Mouse (Mus musculus): Measurements from ENCODE around the gene Dnajc16.
A peak's percentile ranks its signal among the peaks of the same experiment; 100 is the strongest.
"Not testable (repeated sequence)": the region's sequence is repeated elsewhere in the genome, so short reads cannot be mapped to it uniquely, and the experiment has no call there.

Dnajc16 gene

DNA sequence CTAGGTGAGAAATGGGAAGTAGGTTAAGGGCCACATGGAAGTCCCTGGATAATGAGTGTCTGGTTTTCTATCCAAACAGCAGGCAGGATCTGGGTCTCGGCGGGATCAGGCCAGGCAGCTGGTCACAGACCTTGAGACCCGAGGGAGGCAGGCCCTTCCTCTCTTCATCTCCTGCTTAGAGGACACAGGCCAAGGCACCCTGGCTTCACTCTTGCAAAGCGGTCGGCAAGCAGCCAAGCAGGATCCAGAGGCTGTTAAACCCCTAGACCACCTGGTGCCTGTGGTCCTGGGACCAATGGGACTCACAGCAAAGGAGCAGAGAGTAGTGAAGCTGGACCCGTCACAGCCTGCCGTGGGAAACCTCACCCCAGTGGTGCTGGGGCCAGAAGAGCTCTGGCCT is 5.6 kb upstream of the Dnajc16 start:
- DNase-seq (ENCODE audit: low read depth): no peak

DNA sequence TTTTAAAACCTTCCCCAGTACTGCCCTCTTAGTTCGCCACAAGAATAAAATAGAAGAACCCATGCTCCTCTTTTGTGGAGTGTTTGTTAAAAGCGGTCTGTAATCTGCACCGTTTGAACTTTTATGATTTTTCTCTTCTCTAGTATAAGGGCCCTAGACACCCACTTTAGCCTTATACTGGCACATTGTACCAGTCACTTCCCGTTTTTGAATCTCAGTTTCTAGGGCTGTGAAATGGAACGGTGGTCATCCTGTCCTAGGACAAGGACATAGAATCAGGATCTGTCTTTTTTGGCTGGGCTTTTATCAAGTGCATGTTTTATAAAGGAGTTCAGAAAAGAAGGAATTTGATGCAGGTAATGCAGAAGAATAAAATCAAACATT is 3.4 kb upstream of the Dnajc16 start:
- DNase-seq (ENCODE audit: low read depth): no peak

DNA sequence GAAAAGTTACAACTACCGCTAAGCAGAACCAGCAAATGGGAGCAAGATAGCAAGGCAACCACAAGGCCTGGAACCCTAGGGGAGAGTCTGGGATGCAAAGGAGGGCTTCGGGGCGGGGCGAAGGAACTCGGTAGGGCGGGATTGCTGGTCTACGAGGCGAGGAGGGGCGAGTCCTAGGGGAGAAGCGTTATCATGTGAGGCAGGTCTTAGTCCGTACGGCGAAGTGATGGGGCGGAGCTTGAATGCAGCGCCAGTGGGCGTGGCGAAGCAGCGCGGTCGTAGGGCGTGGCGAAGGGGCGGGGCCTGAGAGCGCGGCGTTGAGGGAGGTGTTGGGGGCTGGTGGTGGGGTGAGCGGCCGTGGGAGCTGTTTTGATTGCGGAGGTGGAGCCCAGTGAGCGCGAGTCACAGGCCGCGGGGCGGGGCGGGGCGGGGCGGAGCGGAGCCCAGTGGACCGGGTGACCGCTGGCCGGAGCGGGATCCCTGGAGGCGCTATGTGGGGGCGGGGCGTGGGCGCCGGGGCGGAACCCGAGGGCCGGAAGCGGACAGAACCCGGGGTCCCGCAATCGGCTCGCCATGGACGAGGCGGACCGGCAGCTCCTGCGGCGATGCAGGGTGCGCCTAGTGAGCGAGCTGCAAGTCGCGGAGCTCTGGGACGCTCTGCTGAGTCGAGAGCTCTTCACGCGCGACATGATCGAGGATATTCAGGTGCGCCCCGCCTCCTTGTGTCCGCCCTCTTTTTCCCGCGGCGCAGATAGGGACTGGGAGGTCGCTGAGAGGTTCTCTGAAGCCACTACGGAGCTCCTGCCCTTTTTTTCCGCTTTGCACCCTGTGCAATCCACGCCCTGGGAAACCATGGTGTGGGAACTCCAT is 2.8 kb upstream of the Dnajc16 start, which contains the start of gene Casp9:
Gene Casp9 (plus strand): TSS at position 331 of the 870 bp plus-strand sequence.
- DNase-seq (ENCODE audit: low read depth): peak; percentile 98

DNA sequence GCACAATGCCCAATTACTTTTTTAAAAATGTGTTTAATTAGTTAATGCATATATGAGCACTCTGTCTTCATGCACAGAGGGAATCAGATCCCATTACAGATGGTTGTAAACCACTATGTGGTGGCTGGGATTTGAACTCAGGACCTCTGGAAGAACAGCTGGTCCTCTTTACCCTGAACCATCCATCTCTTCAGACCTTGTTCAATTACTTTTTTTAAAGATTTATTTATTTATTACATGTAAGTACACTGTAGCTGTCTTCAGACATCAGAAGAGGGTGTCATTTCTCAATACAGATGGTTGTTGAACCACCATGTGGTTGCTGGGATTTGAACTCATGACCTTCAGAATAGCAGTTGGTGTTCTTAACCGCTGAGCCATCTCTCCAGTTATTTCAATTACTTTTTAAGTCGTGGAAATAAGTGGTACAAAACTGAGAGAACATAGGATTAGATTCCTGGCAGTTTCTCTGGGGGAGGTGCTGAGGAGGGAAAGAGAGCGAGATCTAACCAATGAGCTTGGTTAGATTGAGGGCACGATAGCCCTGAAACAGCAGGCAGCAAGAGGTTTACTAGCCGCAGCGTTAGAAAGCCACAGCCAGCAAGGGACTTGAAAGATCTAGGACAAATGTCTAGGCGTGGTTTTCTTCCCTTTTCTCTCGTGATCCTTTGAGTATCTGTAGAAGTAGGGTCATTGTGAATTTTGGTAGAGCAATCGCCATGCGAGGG is 2.0 kb upstream of the Dnajc16 start:
- no peak for DNase-seq (ENCODE audit: low read depth)

DNA sequence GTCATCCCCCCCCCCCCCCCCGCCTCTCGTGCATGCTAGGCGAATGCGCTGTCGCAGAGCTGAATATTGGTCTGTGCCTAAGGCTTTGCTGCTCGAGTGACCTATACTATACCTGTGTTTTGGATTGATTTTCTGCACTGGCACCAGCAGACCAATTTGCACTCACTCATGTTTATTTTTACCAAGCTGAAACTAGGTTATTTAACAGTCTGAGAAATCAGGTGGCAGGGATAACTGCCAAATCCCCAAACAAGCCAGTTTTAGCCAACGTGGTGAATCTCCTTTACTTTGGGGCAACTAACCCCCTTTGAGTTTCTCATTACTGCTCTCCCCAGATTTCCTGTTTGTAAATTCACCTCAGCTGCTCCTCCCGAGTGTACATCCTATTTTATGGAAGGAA is 1.2 kb upstream of the Dnajc16 start:
- DNase-seq (ENCODE audit: low read depth): peak; percentile 18

DNA sequence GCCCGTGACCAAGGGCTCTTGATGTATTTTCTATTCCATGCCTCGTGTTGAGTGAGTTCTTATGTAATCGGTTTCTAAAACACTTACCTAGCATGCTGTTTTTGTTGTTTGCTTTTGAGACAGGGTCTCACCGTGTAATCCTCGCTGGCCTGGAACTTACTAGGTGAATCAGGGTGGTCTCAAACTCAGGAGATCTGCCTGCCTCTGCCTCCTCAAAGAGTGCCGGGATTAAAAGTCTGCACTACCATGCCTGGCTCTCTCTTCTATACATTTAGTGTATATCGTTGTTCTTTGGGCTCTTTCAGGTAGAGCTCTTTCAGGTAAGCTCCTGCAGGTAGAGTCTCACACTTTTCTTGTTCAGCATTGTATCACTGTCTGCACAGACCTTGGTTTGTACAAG is 755 bp upstream of the Dnajc16 start:
- peak; percentile 23 for DNase-seq (ENCODE audit: low read depth)

DNA sequence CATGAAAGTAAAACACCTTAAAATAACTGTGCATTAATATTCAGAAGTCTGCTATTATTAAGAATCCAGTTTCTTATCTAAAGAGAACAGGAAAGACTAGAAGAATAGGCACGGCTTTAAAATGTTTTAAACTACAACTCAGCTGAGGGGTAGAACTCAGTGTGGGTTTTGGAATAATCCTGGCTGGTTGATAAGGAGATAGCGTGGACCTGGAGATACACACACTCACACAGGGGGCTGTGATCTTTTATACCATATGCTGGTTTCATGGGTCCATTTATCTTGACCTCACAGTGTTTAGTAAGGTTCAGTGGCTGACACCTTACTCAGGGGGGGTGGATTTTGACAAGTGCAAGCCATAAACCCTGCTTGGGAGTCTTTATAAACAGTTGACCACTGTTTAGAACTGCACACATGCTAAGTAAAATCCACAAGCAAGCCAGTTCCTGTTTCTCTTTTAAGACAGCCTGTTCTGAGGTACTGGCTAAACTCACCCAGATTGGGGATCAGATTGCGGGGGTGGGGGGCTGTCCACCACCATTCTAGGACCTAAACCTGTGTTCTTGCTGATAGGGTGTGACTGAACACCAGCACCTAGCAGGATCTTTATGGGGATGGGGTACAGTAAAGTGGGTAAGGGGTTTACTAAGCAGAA is 1.0 kb downstream of the Dnajc16 start:
- no peak for DNase-seq (ENCODE audit: low read depth)

DNA sequence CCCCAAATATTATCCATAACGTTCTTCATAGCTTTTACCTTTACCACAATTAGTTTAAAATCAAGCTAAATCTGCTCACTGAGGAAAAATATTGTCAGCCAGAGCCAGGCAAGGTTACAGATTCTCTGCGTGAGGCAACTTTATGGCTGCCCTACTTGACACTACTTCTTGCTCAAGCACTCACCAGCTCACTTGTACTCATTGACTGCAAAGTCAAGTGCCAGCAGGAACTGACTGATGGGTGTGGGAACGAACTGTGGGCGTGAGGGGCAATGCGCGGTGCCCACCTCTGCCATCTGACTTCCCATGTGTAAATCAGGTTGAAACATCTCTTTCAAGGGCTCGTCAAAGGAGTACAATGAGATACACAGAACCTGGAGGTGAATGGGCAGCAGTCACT is 3.3 kb downstream of the Dnajc16 start:
- no peak for DNase-seq (ENCODE audit: low read depth)

DNA sequence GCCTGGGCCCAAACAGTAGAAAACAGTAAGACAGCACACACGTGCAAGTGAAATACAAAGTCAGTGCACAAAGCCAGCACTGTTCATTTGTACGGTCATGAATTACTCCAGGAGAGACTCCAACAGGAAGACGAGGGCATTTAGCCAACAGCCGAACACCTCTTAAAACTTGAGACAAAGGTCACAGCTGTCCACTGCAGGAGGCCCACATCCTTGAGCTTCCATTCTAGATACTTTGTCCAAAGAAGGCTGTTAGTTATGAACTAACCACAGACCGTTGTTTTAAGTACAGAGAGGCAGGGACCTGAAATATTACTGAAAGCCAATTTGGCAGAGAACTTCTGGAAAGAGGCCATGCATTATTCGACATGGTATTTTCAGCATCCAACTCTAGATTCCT is 3.7 kb downstream of the Dnajc16 start:
- no peak for DNase-seq (ENCODE audit: low read depth)

DNA sequence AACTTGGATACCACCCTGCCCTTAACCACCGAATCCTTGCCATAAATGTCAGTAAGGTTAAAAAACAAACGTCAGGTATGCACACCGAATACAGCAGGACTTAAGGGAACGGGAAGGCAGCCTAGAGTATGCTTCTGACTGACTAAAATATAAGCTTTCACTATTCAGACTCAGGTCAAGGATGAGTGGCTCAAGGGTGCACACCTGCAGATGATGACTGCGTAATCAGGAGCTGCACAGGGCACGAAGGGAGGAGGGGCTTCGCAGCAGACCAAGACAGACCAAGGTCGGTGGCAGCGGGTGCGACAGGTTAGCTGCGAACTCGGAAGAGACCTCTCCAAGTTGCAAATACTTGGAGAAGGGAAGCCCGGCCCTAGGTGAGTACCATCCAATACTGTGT is 4.6 kb downstream of the Dnajc16 start:
- no peak for DNase-seq (ENCODE audit: low read depth)

DNA sequence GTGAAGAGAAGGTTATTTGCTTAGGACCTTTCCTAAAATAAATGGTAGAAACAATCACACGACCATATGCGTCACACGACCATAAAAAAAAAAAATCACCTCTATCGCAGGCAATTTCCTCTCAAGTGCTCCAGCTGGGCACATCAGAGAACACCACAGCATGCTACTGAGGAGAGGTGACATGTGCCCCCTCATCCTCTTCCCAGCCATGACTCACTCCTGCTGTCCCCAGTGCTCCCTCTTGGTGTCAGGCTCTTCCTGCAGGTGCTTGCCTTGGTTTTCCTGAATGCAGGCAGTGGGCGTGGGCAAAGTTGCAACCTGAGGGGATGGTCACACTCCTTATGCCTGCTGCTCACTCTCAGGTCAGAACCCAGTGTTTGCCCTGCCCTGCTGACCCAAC is 5.9 kb downstream of the Dnajc16 start:
- DNase-seq (ENCODE audit: low read depth): no peak

DNA sequence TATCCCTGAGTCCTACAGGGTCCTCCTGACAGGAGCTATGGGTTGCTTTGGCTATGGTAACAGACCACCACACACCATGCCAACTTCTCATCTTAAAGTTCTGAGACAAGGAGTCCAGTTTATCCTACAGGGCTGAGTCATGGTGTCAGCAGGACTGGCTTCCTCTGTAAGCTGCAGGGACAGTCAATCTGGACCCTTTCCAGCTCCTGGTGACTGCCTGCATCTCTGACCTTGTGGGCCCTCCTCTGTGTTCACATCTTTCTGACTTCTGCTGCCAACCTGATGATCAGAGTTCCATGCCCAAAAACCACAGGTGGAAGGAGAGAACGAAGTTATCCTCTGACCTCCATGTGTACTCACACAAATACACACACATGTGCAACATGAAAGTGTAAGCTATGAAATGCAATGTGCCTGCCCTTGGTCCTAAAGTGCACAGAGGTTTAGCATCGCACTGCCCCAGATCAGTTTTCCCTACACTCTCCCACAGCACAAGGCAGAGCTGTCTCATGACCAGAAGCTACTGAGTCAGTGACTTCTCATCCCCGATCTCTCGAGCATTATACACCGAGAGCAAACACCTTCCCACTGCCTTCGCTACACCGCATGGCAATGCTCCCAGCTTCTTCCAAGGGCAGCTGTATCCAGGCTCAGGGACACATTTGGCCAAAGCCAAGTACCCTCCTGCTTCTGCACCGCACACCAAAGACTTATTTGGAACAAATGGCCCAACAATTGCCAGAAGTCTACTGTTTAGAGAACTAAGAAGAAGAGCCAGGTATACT is 9.3 kb downstream of the Dnajc16 start:
- DNase-seq (ENCODE audit: low read depth): no peak

DNA sequence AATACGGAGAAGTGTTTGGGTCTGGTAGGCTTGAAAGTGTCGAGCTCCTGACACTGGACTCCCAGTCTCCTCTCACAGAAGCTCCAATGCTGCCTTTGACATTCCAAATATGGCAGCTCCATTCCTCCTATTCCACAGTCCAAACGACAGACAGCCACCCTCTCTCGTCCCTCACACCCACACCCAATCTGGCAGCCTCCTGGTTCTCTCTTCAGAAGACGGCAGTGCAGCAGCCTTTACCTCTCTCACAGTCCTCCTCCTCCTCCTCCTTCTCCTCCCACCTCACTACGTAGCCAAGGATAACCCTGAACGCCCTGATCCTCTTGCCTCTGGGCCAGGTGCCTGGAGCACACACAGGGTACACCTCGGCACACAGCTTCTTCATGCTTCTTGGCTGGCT is 10.9 kb downstream of the Dnajc16 start:
- no peak for DNase-seq (ENCODE audit: low read depth)

DNA sequence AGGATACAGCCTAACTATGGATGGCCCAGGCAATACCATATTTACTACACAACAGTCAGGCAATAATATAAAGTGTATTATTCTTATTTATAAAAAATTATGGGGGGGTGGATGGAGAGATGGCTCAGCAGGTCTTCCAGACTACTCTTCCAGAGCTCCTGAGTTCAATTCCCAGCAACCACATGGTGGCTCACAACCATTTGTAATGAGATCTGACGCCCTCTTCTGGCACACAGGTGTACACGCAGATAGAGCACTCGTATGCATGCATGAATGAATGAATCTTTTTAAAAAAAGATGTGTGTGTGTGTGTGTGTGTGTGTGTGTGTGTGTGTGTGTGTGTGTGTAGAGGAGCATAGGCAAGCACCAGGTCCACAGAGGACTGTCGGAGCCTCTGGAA is 17.7 kb downstream of the Dnajc16 start:
- not testable (repeated sequence) for DNase-seq (ENCODE audit: low read depth)

DNA sequence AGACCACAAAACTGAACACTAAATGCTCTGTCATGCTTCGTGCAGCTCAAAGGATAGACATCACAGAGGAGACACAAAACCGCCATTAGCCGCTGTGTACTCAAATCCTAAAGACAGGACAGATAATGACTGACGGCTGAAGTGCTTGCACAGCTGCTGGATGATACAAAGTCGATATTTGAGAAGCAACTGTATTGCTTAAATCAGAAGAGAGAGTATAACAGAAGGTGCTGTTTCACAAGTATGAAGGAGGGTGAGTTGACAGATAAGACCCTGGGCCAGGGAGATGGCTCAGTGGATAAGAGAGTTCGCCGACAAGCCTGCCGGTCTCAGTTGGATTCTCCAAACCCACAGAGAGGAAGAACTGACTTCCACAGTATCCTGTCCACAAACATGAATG is 18.9 kb downstream of the Dnajc16 start:
- no peak for DNase-seq (ENCODE audit: low read depth)

DNA sequence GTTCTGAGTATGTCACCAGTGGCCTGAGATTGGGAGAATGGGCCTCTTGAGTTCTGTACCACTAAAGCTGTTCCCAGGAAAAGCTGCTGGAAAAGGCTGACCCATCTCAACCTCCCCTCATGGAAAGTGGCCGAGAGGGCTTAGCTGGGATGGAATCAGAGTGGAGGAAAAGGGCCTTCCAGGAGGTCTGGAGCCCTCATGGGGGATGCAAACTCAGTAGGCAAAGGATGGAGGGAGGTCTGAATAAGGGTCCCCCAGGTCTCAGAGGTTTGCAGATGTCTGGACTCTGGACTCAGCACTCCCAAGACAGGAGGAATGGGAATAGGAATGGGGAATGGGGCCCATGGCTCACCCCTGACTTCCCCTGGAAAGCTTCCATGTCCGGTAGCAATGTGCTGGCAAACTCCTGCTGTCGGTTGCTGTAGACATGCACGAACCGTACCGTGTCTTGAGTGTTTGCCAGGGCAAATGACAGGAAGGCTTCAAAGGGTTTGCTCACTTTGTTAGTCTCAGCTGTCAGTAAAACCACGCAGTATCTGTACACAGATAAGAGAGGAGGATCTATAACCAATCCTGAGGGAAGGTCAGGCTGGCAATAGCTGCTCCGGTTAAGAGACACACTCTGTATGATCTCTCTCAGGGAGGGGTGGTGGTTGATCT is 21.1 kb downstream of the Dnajc16 start:
- no peak for DNase-seq (ENCODE audit: low read depth)

DNA sequence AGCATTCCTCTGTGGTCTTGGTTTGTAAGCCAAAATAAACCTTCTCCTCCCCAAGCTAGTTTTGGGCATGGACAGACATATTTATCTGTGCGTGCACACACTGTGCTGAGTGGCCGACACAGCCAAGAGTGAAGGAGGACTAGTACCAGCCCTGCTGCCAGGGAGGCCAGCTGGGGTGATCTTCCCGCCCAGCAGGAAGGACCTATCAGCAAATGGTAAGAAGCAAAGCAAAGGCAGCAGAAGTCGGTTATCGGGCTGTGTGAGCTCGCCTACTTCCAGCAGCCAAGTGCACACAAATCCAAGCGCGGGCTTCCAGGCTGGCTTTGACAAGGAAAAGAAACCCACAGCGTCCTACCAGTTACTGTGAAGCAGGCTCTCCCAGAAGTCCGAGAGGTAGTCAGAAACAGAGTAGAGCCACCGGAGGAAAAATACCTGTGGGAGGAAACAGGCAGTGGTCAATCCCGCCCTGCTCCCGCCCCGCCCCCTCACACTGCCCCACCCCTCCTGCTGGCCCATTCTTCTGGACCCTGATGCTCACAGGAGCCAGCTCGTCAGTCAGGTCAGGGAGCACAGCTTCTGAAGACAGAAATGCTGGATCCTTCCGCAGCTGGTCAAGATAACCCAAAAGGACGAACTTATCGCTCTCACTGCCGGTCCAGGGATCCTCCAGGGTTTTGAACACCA is 23.2 kb downstream of the Dnajc16 start:
- DNase-seq (ENCODE audit: low read depth): no peak

DNA sequence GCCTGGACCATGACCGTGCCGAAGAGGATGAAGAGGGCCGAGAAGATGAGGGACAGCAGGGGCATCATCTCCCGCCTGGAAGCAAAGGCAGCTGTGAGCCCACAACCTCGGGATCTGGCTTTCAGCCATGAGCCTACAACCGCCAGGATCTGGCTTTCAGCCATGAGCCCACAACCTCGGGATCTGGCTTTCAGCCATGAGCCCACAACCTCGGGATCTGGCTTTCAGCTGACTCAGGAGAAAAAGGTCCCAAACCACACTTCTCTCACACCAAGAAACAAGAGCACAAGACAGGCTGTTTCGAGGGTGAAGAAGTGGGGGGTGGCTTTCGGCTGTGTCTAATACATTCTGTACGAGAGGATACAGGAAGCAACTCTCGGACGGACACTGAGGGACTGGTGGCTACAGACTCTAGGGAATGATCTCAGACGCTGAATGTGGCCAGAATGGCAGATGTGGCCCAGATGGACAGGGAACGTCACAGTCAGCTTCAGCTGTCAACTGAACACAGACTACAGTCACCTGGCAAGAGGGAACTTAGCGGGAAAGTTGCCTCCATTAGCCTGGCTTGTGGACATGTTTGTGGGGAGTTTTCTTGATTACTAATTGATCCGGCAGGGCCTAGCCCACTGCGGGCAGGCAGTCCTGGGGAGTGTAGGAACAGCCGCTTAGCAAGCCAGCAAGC is 23.9 kb downstream of the Dnajc16 start:
- DNase-seq (ENCODE audit: low read depth): no peak

DNA sequence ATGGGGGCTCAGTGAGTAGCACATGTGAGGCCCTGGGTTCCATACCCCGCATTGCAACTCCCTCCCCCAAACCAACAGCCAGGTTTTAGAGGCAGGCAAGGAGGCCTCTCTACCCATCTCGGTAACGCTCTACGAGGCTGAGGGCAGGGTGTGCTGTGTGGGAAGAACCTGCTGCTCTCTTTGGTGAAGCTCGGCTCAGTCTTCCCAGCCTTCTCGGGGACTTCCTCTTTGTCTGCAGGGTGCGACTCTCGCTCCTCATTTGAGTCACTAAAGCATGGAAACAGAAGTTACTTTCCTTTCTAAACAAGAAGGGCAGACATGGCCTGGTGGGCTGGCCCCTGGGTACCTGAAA is 24.4 kb downstream of the Dnajc16 start:
- no peak for DNase-seq (ENCODE audit: low read depth)

DNA sequence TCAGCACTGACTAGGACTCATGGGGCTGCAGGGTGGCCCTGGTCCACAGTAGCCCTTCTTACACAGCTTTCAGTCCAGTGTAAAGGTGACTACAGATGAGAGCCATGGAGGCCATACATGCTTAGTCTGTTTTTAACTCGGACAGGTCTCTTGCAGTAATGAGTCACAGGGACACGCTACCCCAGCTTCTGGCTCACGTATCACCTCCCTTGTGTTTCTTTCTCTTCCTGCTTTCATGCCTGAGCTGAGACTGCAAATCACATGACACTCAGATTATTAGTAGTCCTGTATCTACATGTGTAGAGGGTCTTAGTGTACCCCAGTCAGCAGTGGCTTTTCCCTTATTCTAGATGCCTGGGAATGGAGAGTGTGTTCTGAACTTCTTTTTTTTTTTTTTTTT is 25.7 kb downstream of the Dnajc16 start:
- no peak for DNase-seq (ENCODE audit: low read depth)

DNA sequence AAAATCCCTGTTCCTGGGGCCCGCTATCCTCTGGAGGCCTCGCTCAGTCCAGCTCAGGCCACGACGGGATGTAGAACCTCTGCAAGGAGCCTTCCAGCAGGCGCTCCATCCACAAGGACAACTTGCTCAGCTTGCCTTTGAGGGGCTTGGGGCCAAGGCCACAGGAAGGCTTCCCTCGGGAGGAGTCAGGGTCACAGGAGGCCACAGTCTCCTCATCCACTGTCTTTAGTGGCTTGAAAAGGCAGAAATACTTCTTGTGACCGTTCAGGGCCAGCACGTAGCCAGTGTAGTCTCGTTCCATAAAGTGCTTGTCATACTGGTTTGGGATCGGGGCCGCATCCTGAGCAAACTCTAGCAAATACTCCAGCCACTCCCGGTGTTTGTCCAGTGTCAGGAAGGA is 27.3 kb downstream of the Dnajc16 start:
- DNase-seq (ENCODE audit: low read depth): no peak

All from naive thymus-derived CD4-positive, alpha-beta T cell, adult 2 months (primary cell).